Mouse (Mus musculus): Measurements from ENCODE around the gene Zfp341. TPM values are rescaled to one million over a fixed set of nuclear protein-coding genes. Genes with fewer than 3 reads are reported as not detected.

Zfp341 gene
- polyA plus RNA-seq, 1 experiment from 2014 or later = 0.85 TPM

DNA sequence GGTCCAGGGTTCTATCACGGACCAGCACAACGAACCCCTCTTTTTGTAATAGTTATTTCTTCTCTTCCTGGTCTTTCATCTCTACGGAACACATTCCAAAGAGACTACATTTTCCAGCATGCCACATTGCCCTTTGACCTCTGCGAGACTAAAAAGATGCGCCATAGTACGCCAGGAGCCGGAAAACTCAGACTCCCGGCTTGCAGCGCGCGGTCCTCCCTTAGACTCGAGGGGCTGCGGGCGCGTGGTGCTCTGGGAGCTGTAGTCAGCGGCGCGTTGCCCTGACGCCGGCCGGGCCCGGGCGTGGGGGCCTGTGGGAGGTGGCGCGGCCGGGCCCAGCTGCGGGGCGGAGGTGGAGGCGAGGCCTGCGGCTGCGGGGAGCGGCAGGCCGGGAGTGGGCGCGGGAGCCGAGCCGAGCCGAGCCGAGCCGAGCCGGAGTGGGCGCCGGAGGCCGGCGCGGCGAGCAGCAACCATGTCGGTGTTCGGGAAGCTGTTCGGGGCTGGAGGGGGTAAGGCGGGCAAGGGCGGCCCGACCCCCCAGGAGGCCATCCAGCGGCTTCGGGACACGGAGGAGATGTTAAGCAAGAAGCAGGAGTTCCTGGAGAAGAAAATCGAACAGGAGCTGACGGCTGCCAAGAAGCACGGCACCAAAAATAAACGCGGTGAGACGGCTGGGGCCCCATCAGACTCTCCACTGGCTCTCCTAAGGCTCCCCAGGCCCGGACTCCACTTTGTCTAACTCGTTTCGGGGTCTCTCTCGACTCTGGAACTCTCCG lies 43.8 kb downstream of the Zfp341 start:
- TF ChIP-seq CTCF (IDR thresholded peaks at IDR 0.05; ENCODE audit: low read depth) (no peak), EP300 (IDR thresholded peaks at IDR 0.05; ENCODE audit: low read depth) (no peak)
- H3K27me3 ChIP-seq (ENCODE audit: insufficient read depth, low read length) = no peaks in the 10 kb centered on the region
- peak overlapping the region; percentile 98 for H3K9ac ChIP-seq (replicated peaks)
- H3K4me3 ChIP-seq (ENCODE audit: low read depth, low read length) = peak overlapping the region; percentile 98
- H3K4me2 ChIP-seq (ENCODE audit: low read depth, low read length) = peak overlapping the region; percentile 78
- WGBS (ENCODE audit: insufficient replicate concordance) = under 1% methylated on average over 65 of the region's 67 CpGs
- peaks cover 14% of the 10 kb centered on the region for H3K36me3 ChIP-seq (replicated peaks; ENCODE audit: insufficient read depth, low read length)
- DNase-seq (peak; percentile 97), ATAC-seq (peak; percentile 99)
- H3K9me3 ChIP-seq (ENCODE audit: low read length) = no peaks in the 10 kb centered on the region
- H3K4me1 ChIP-seq (ENCODE audit: insufficient read depth) = peaks cover 23% of the 10 kb centered on the region
- peak overlapping the region; percentile 96 for H3K27ac ChIP-seq (ENCODE audit: low read depth)

DNA sequence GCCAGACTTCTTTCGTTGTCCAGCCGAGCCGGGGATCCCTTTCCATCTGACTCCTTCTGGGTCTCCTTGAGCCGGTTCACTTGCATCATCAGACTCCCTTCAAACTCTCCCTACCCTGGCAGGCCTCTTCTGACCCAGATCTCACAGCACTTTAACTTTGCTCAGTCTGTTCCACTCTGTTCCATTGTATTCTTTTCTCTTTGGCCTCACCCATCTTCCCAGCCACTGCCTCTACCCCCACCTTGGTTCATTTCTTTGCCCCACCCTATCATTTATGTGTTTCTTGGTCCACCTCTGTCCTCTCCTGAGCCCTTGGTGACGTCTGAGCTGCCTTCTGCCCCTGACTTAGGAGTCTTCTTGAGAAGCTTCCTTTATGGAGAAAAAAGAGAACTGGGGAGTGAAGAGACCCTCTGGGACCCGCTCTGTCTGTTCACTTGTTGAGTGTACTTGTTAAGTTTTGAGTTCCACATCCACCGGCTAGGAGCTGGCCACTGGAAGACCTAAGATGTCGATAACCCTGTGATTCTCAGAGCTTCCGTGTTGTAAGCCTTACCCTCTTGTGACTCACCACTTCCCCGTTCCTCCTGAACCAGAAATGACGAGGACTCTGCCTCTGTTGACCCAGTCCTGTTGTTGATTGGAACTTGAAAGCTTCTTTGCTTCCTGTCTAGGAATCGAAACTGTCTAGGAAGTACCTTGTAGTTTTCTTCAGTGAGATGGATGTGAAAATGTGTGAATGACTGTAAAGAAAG lies 44.6 kb downstream of the Zfp341 start:
- Histone ChIP-seq H3K27ac (ENCODE audit: low read depth) (peak overlapping the region; percentile 96), H3K27me3 (ENCODE audit: insufficient read depth, low read length) (no peaks in the 10 kb centered on the region), H3K4me2 (ENCODE audit: low read depth, low read length) (peak overlapping the region; percentile 78), H3K36me3 (replicated peaks; ENCODE audit: insufficient read depth, low read length) (peaks cover 14% of the 10 kb centered on the region), H3K4me3 (ENCODE audit: low read depth, low read length) (peak overlapping the region; percentile 98), H3K9ac (replicated peaks) (peak overlapping the region; percentile 98), H3K9me3 (ENCODE audit: low read length) (no peaks in the 10 kb centered on the region), H3K4me1 (ENCODE audit: insufficient read depth) (peaks cover 23% of the 10 kb centered on the region)
- TF ChIP-seq CTCF (IDR thresholded peaks at IDR 0.05; ENCODE audit: low read depth) (no peak), EP300 (IDR thresholded peaks at IDR 0.05; ENCODE audit: low read depth) (peak; percentile 54)
- peak; percentile 32 for ATAC-seq
- DNase-seq = peak; percentile 66
- 1% methylated on average over 12 of the region's 12 CpGs for WGBS (ENCODE audit: insufficient replicate concordance)

DNA sequence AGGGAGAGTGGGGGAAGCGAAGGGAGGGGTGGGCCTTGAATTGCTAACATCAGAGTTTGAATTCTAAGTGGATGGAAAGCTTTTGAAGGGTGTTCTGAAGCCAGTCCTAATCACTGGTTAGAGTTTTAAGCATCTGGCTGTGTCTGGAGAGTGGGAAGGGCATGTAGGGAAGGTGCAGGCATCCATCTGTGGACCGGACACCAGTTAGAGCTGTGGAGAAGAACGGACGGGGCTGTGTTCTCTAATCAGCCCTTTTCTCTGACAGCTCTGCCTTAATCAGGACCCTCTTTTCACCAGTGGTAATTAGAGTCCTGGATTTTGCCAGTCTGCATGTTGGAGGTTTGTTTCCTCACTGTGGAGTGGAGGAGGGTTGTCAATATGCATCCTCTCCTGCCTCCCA lies 46.0 kb downstream of the Zfp341 start:
- no peak for TF ChIP-seq CTCF (IDR thresholded peaks at IDR 0.05; ENCODE audit: low read depth)
- TF ChIP-seq EP300 (IDR thresholded peaks at IDR 0.05; ENCODE audit: low read depth) = no peak
- peak overlapping the region; percentile 98 for H3K4me3 ChIP-seq (ENCODE audit: low read depth, low read length)
- H3K9ac ChIP-seq (replicated peaks) = peak overlapping the region; percentile 98; the same call in 1 of the 2 replicates
- DNase-seq = no peak
- no peak for ATAC-seq
- H3K36me3 ChIP-seq (replicated peaks; ENCODE audit: insufficient read depth, low read length) = peaks cover 19% of the 10 kb centered on the region
- peak overlapping the region; percentile 96 for H3K27ac ChIP-seq (ENCODE audit: low read depth)
- peak overlapping the region; percentile 78 for H3K4me2 ChIP-seq (ENCODE audit: low read depth, low read length)
- H3K27me3 ChIP-seq (ENCODE audit: insufficient read depth, low read length) = no peaks in the 10 kb centered on the region
- H3K4me1 ChIP-seq (ENCODE audit: insufficient read depth) = peaks cover 23% of the 10 kb centered on the region
- WGBS (ENCODE audit: insufficient replicate concordance) = 79% methylated on average over 4 of the region's 4 CpGs
- H3K9me3 ChIP-seq (ENCODE audit: low read length) = no peaks in the 10 kb centered on the region

DNA sequence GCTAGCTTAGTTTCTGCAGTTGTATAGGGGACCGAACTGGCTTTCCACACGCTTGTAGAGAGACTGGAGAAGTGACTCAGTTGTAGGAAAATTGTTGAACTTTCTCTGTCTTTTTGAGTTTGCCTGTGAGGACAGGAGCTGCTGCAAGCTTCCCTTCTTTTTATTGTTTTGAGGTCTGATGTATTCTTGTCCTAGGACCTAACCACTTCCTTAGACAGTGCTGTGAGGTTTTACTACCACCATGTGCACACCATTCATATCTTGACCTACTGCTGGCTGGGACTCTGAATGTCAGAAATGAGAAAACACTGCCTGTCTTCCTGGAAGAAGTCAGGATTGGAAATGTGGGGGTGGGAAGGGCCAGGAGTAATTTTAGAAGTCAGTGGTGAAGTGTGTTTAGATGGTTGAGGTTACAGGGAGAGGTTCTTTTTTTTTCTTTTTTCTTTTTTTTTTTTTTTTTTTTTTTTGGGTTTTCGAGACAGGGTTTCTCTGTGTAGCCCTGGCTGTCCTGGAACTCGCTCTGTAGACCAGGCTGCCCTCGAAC lies 46.5 kb downstream of the Zfp341 start:
- DNase-seq (no peak), ATAC-seq (no peak)
- Histone ChIP-seq H3K36me3 (replicated peaks; ENCODE audit: insufficient read depth, low read length) (peaks cover 23% of the 10 kb centered on the region), H3K9ac (replicated peaks) (peak overlapping the region; percentile 98; the same call in 1 of the 2 replicates), H3K27me3 (ENCODE audit: insufficient read depth, low read length) (no peaks in the 10 kb centered on the region), H3K4me2 (ENCODE audit: low read depth, low read length) (peak overlapping the region; percentile 78), H3K4me1 (ENCODE audit: insufficient read depth) (peaks cover 23% of the 10 kb centered on the region), H3K9me3 (ENCODE audit: low read length) (no peaks in the 10 kb centered on the region), H3K4me3 (ENCODE audit: low read depth, low read length) (peak overlapping the region; percentile 98), H3K27ac (ENCODE audit: low read depth) (peak overlapping the region; percentile 96)
- 78% methylated on average over 5 of the region's 5 CpGs for WGBS (ENCODE audit: insufficient replicate concordance)
- TF ChIP-seq EP300 (IDR thresholded peaks at IDR 0.05; ENCODE audit: low read depth) = no peak

DNA sequence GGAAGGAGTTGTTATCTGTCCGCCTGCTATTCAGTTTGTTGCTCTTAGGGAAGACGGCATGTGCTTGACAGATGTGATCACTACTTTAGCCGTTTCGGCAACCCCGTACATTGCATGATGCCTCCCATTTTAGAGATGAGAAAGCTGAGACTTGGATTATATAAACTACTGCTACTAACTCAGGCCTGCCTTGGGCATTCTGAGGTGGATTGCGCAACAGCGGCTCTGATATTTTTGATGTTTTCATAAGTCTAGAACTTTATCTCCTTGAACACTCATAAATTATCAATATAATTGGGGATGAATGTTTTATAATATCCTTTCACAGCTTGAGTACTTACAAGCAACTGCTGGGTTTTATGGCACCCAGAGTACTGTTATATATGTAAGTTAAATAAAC lies 55.6 kb downstream of the Zfp341 start:
- TF ChIP-seq CTCF (IDR thresholded peaks at IDR 0.05; ENCODE audit: low read depth) = no peak
- TF ChIP-seq EP300 (IDR thresholded peaks at IDR 0.05; ENCODE audit: low read depth) = no peak
- 83% methylated on average over 7 of the region's 7 CpGs for WGBS (ENCODE audit: insufficient replicate concordance)
- ATAC-seq (no peak), DNase-seq (no peak)
- no peaks in the 10 kb centered on the region for H3K27me3 ChIP-seq (ENCODE audit: insufficient read depth, low read length)
- H3K4me1 ChIP-seq (ENCODE audit: insufficient read depth) = no peaks in the 10 kb centered on the region
- no peak overlapping the region for H3K4me3 ChIP-seq (ENCODE audit: low read depth, low read length)
- no peak overlapping the region for H3K27ac ChIP-seq (ENCODE audit: low read depth)
- H3K4me2 ChIP-seq (ENCODE audit: low read depth, low read length) = no peak overlapping the region
- peaks cover 18% of the 10 kb centered on the region for H3K36me3 ChIP-seq (replicated peaks; ENCODE audit: insufficient read depth, low read length)
- H3K9ac ChIP-seq (replicated peaks) = no peak overlapping the region
- no peaks in the 10 kb centered on the region for H3K9me3 ChIP-seq (ENCODE audit: low read length)

DNA sequence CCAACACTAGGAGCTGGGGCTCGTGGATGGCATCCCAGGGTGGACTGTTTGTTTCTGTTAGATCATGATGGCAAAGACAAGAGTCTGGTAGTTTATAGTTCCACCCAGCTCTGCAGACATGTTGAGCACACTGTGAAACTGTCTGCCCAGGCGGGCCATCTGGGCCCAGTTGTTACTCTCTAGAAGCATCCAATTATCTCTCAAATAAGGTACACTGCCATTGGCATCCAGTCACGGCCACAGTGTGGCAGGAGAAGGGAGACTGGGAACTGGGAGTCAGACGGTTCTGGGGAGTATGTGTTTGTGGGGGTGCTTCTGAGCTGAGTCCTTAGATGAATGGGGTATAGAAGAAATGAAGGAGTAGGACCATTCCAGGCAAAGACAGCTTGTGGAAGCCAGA lies 57.0 kb downstream of the Zfp341 start:
- ATAC-seq = no peak
- Histone ChIP-seq H3K4me1 (ENCODE audit: insufficient read depth) (no peaks in the 10 kb centered on the region), H3K27ac (ENCODE audit: low read depth) (no peak overlapping the region), H3K9ac (replicated peaks) (no peak overlapping the region), H3K36me3 (replicated peaks; ENCODE audit: insufficient read depth, low read length) (peaks cover 10% of the 10 kb centered on the region), H3K4me2 (ENCODE audit: low read depth, low read length) (no peak overlapping the region), H3K4me3 (ENCODE audit: low read depth, low read length) (no peak overlapping the region), H3K27me3 (ENCODE audit: insufficient read depth, low read length) (no peaks in the 10 kb centered on the region), H3K9me3 (ENCODE audit: low read length) (no peaks in the 10 kb centered on the region)
- WGBS (ENCODE audit: insufficient replicate concordance) = 80% methylated on average over 4 of the region's 4 CpGs
- TF ChIP-seq CTCF (IDR thresholded peaks at IDR 0.05; ENCODE audit: low read depth) = no peak
- TF ChIP-seq EP300 (IDR thresholded peaks at IDR 0.05; ENCODE audit: low read depth) = no peak
- no peak for DNase-seq

Data from liver, postnatal 0 days (tissue).